Mouse (Mus musculus): Measurements from ENCODE around the gene Cd209c. TPM values are rescaled to one million over a fixed set of nuclear protein-coding genes. Genes with fewer than 3 reads are reported as not detected.

The Cd209c gene
- under 1 TPM; 0.21 to 0.58 TPM for total RNA-seq (2021)
- long read RNA-seq, experiment 1: 0 reads
- long read RNA-seq, experiment 2: 0 reads

GRCm38 (mm10) chr8:3954646-3955045 is at the start of gene Cd209c:
Gene Cd209c (minus strand): TSS chr8:3954746.
- no peak for DNase-seq

GRCm38 (mm10) chr8:3994219-3994618 is 39.7 kb upstream of the Cd209c start:
- no peak for DNase-seq

DNA sequence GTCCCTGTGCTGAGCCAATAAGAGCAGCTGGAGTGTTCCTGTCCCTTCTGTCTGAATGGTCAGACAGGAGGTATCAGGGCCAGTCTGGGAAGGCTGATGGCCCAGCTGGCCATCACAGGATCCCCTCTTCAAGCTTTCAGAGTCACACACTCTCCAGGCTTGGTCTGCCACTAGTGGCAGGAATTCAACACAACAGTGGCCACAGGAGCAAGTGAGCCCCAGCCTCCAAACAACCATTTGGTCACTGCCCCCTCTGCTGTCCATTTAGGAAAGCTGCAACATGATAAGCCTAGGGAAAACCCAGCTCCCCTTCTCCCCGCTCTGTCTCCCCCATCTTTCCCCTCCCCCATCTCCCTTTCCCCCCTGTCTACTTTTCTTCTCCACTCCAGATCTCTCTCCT is 1.5 kb upstream of the Cd209c start:
- peak; percentile 15 for DNase-seq

DNA sequence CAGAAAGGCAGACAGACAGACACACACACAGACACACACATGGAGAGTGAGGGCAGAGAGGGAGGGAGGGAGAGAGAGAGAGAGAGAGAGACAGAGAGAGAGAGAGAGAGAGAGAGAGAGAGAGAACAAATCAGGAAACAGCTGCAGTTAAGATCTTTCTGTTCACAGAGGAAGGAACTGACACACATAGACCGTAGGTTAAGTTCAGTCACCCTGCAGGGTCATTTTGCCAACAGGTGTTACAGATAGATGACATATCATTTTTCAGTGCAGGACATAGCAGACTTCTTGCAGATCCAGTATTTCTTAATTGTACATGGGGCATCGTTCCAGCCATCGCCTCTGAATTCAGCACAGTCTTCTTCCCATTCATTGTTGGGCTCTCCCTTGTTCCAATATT is 14.5 kb downstream of the Cd209c start:
- no peak for DNase-seq

- DNase-seq: no peak
These were observed 27.8 kb downstream of the Cd209c start, which contains the start of gene Cd209b for GRCm38 (mm10) chr8:3926744-3927143. Gene Cd209b (minus strand): TSS chr8:3926844.

Other genes with a start within 250 kb of the Cd209c start
- 10 to 100 TPM in 1 of 2 experiments, 1 to 10 TPM in 1; 7.4 to 14.3 TPM for gene Clec4g, start 234.1 kb downstream of the Cd209c start, total RNA-seq (2021)
- under 1 TPM; 0.63 to 0.79 TPM for gene Cd209a, start 205.8 kb downstream of the Cd209c start, total RNA-seq (2021)
- not detected for gene Cd209e, start 100.4 kb downstream of the Cd209c start, total RNA-seq (2021)
- gene Cd209d, start 76.2 kb downstream of the Cd209c start, total RNA-seq (2021): 1 to 10 TPM in 1 of 2 experiments, under 1 TPM in 1; 0.88 to 1.3 TPM
- 1 to 10 TPM; 7.8 to 8.7 TPM for gene Cd209b, start 27.9 kb downstream of the Cd209c start, total RNA-seq (2021)
- 1 to 10 TPM; 4.0 to 4.1 TPM for gene Cd209f, start 151.1 kb upstream of the Cd209c start, total RNA-seq (2021)
- under 1 TPM; 0.69 to 1.00 TPM for gene Cd209g, start 179.4 kb upstream of the Cd209c start, total RNA-seq (2021)
- 10 to 100 TPM; 29.6 to 46.0 TPM for gene Evi5l, start 211.8 kb upstream of the Cd209c start, total RNA-seq (2021)